Mouse (Mus musculus): Measurements from ENCODE around the gene Gp5.
"Not testable (repeated sequence)": the region's sequence is repeated elsewhere in the genome, so short reads cannot be mapped to it uniquely, and the experiment has no call there.

The Gp5 gene

DNA sequence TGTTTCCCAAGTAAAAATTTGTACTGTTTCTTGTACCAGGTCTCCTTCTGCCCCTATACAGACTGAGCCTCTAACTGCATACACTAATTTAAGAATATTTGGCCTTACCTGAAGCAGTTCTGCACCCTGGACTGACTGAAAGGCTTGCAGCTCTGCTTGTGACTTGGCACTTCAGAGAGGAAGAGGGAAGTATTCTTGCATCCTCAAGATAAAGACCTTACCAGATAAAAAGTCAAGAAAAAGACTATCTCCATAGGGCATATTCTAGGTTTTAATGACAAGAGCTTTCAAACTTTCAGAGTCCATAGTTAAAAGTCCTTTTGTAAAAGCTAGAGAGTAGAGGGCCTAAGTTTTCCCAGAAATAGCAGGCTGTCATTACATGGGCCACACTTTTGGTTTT, at the start of gene Gp5:
Gene Gp5, minus strand, starts transcription at position 133 of the 400 bp plus-strand sequence.
- DNase-seq (ENCODE audit: low read depth, low spot score): no peak

DNA sequence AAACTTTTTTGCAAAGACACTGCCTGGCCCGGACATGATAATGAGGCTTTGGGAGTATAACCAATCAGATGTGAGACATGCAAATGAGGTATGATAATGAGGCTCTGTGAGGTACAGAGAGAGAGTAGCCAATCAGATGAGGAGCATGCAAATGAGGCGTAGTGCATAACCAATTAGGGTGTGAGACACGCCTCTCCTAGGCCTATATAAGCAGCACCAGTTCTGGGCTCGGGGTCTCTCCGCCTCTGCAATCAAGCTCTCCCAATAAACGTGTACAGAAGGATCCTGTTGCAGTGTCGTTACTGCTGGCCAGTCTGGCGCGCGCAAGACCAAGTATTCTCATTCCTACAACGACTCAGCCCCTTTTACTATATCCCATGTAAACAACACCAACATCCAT, 42.9 kb upstream of the Gp5 start:
- DNase-seq (ENCODE audit: low read depth, low spot score): not testable (repeated sequence)

DNA sequence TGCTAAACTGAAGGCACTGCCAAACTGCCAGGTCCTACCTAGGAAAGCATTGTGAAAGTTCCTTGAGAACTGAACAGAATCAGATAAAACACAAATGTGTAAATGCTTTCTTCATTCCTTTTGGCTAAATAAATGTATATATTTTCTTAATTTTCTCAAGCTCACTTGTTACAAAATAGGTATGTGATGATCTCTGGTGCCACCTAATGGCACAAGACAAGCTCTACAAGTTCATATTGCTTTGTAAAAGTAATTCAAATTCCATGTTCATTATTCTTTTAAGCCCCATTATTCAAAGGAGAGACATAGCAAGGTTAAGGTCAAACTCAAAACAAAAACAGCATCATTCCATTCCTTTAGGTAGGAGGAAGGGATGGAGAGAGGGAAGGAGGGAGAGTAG, 3.7 kb upstream of the Gp5 start:
- DNase-seq (ENCODE audit: low read depth, low spot score): peak; percentile 16

DNA sequence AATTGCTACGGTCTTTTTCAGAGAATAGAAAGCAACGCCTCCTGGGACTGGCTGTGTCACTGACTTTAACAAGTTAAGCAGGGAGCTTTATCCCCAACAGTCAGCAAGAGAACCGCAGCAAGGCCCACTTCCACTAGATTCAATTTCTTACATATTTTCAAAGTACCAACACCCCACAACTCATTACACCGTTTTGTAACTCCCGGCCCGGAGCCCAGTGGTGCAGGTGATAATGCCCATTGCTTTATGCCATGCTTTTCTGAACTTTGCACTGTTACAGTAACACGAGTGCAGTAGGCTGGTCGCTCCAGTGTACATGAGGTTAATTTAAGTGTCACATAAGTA, 436 bp downstream of the Gp5 start:
- no peak for DNase-seq (ENCODE audit: low read depth, low spot score)

DNA sequence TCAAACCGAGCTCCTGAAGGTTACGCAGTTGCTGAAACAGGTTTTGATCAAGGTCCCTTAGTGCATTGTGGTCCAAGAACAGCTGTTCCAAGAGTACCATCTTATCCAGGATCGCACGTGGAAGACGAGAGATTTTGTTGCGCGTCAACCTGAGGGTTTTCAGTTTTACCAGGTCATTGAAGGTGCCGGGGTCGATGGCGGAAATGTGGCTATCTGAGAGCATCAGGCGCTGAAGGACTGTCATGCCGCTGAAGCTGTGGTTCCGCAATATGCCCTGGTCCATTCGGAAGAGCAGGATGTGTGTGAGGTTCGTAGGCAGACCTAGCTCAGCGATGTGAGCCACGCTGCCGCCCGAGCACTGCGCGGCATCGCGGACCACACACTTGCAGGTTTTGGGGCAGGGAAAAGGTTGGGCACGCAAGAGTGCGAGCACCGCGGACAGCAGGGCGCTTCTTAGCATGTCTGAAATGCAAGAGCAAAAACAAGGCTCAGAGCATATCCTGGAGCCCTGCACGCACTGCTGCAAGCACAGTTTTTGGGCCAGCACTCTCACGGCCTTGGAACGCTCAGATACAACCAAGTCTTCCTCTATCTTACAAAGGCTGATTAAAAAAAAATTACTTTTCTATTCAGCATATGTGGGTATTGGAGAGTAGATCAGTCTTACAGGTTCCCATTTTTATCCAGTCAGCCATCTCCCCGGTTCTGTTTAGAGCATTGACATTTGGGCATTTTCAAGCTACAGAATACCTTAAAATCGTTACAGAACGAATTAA, 996 bp downstream of the Gp5 start:
- DNase-seq (ENCODE audit: low read depth, low spot score): no peak

DNA sequence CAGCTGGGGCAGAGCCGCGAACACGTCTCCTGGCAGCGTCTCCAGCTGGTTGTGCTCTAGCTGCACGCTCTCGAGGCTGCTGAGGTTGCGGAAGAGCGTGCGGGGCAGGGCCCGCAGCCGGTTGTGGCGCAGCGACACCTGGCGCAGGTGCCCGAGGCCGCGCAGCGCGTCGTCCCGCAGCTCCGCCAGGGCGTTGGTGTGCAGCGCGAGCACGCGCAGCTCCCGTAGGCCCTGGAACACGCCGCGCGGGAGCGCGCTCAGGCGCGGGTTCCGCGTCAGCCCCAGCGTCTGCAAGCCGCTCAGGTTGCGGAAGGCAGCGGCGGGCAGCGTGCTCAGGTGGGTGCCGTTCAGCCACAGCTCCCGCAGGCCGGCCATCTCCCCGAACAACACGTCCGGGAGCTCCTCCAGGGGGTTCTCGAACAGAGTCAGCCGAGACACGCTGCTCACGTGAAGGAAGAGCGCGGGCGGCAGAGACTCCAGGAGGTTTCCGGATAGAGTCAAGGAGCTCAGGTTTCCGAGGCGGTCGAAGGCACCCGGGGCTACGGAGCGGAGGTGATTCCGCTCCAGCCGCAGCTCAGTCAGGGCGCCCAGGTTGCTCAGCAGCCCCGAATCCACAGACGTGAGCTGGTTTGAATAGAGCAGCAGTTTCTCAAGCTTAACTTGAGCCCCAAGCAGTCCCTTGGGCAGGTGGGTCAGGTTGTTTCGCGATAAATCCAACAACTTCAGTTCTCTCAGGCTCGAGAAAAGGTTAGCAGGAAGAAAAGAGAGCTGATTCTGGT, 1.8 kb downstream of the Gp5 start:
- peak; percentile 38 for DNase-seq (ENCODE audit: low read depth, low spot score)

DNA sequence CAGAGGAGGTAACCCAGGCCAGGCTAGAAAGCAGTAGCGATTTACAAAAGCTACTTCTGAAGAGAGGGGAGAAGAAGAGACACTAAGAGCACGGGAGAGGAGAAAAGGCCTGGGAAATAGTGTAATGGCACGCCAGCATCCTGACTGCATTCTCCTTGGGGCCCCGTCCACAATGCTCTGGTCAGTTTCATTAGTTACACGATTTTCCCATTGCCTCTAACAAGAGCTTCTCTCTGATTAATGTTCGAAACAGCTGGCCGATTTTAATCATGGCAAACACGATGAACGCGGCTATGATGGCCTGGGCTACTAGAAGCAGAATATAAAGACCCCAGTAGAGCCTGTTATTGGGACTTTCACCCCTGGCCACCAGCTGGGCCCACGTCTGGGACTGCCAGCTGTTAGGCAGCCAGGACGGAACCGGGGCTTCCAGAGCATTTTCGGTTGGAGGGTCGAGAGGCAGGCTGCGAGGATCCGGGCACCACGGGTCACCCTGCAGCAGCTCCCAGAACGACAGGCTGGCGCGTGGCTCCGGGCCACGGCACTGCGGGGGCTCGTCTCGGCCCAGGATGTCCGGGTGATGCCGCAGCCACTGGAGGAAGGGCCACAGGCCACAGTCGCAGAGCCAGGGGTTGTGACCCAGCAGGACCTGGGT, 2.5 kb downstream of the Gp5 start:
- no peak for DNase-seq (ENCODE audit: low read depth, low spot score)

DNA sequence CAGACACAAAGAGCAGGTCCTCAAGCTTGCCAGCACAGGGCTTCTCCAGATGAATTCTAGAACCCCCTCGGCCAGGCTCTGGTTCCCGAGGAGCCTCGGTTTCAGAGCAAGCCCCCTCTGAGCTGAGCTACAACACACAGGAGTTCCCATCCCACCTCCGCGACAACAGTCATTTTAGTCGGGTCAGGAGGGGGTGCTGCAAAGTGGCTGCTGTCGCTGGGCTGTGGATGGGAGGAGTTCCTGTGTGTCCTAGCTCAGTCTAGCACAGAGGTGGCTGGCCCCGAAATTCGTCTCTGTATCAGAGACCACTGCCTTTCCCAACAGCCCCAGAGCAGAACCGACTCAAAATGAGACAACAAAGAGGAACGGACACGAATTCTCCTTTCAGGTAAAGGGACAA, 3.3 kb downstream of the Gp5 start:
- no peak for DNase-seq (ENCODE audit: low read depth, low spot score)

DNA sequence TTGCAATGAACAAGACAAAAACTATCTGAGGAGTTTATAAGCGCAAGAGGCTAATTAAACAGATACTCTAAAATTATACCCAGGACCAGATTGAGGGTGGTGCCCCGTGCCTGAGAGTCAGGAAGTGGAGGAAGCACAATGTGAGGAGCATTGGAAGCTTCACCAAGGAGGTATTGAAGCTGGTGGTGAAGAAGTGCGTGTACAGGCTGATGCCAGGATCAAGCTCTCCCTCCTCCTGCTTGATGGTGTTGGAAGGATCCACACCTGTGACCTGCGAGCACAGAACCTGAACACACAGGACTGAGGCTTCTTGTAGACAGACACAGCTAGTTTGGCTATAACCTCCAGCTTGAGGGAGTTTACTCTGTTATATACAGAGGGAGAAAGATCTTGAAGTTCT, 4.5 kb downstream of the Gp5 start:
- DNase-seq (ENCODE audit: low read depth, low spot score): no peak

DNA sequence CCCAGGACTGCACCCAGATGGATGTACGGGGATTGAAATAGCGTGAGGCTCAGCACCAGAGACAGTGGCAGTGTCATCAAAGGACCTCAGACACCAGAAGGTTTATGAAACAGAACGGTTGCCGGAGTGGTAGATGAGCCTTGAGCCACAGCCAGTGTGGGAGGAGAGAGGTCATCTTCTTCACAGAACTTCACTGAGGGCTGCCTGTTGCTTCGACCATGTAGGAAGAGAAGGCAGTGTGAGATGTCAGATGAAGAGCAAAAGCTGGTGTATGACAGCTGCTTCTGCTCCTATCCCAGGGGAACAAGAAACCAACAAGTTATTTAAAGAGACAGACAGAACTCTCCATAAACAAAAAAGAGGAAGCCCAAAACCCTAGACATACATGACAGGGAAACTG, 6.3 kb downstream of the Gp5 start:
- DNase-seq (ENCODE audit: low read depth, low spot score): no peak

DNA sequence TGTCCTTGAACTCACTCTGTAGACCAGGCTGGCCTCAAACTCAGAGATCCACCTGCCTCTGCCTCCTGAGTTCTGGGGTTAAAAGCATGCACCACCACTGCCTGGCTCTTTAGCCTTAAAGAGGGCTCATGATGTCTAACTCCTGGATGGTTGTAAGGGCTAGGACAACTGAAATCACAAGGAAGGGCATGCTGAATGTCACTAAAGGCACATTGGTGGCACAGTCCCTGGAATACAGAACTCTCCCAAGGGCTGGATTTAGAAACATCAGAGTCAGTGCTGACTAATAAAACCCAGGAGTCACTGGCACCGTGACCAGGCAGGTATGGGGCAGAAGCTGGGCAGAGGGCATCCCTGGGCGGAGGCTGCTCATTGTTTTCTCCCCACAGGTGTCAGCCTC, 7.2 kb downstream of the Gp5 start:
- no peak for DNase-seq (ENCODE audit: low read depth, low spot score)

DNA sequence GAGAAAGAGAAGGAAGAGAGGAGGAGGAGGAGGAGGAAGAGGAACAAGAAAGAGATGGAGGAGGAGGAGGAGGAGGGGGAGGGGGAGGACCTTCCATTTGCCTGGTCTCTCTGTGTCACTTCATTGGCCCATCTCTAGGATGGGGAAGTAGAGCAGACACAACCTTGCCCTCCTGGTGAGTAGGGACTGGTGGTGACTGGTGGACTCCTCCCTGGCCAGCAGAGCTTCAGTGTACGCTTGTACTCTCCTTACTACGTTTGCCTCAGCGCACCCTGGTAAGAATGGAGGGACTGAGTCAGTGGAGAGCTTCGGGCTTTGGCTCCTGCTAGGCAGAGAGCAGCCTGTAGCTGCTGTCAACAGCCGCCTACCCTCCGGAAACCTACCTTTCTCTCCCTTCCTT, 7.9 kb downstream of the Gp5 start:
- no peak for DNase-seq (ENCODE audit: low read depth, low spot score)

DNA sequence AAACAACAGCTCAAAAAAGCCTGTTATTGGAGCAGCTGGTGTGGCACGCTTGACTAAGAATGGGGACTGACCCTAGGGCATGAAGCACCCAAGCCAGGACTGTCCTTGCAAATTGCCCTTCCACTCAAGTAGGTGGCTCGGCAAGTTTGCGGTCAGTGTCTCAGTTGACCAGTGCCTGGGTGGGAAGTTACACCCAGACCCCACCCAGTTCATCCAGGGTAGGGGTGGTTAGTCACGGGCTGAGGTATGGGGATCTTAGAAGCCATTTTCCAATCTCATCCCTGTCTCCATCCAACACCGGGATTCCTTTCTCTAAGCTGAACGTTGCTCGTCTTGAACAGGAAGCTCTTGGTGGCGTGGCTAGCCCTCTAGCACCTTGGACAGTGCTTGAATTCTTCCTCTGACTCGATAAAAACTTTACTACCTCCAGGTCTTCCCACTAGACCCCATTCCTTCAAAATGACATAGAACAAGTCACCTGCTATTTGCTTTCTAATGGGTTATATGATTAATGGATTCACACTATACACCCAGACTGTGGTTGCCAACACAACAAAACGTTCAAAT, 10.8 kb downstream of the Gp5 start:
- no peak for DNase-seq (ENCODE audit: low read depth, low spot score)

DNA sequence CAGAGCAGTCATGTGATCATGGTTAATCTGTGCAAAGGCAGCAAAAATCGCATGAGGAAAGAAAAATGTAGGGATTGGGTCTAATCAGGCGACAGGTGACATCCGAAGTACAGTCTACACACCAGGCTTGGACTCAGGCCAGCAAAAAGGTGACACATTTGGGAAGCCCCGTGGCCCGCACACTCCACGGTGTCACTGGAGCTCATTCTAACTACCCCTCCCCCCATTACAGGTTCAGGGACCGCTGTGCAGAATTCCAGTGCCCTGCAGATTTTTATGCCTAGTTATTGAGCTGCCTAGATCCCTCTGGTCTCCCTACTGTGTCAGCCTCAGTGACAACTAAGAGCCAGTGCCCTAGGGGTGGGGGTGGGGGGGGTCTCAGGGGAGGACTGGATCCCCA, 13.1 kb downstream of the Gp5 start:
- DNase-seq (ENCODE audit: low read depth, low spot score): no peak

DNA sequence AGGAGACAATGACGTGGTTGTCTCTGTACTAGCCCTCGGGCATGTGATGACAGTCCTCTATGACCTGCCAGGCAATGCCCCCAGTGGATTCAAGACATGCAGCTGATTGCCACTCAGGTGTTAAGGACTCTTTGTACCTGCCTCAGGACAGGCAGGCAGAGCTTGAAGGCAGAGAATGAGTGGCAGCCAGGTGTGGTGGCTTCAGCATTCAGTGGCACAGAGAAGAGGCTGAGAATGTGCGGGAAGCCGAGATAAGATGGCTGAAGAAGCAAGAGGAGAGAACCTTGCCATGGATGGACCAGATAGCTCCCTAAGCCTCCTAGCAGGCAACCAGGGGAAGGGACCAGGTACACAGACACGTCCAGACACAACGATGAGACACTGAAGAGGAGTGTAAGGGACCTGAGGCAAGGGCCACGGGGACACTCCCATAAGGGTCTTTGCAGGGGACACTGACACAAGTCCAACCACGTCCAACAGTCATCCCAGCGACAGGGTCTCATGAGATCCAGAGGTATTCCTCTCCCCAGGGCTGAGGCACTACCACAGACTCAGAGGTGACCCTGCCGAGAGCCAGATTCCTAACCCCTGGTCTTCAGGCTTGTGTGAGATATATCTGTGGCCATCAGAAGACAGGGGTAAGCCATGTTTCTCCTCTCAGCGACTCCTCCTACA, 13.8 kb downstream of the Gp5 start:
- no peak for DNase-seq (ENCODE audit: low read depth, low spot score)

DNA sequence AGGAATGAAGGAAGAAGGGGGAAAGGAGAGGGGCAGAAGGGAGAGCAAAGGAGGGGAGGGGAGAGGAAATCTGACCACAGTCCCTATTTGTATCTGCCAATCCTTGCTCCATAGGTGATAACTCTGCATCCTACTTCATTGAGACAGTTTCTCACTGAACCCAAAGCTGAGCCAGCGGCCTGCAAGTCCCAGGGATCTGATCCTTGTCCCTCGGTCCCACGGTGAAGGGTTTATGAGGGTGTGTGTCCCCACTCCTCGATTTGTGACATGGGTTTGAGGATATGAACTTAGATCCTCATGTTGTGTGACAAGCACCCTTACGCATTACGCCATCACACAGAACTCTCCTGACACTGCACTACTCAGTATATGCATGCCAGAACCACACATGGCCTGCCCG, 15.5 kb downstream of the Gp5 start:
- no peak for DNase-seq (ENCODE audit: low read depth, low spot score)

DNA sequence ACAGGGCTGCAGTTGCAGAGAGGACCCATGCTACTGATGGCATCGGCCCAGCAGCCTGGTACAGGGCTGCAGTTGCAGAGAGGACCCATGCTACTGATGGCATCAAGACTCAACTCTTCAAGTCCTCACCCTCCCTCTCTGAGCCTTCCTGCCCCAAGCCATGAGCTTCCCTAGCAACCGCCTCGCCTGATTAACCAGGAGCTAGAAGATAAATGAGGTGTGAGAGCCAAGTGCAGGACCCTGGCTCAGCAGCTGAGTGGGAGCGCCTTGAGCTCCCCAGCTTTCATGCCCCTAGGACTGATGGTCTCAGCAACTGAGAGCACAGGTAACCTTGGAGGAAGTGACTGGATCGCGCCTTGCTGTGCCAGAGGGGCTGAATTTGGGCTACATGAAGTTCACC, 20.1 kb downstream of the Gp5 start:
- no peak for DNase-seq (ENCODE audit: low read depth, low spot score)

DNA sequence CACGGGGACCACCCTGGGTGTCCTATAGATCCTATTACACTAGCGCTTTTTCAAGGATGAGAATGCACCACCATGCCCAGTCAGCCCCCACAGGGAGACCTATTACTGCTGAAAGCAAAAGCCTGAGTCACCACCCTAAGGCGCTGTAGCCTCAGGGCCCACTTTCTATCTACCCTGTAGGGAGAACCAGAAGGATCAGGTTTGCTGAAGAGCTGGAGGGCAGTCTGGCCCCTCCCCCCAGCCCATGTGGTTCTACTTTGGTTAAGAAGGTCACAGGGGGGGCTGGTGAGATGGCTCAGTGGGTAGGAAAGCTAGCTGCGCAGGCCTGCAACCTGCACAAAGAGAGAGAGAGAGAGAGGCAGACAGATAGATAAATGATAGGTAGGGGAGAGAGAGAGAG, 24.9 kb downstream of the Gp5 start:
- no peak for DNase-seq (ENCODE audit: low read depth, low spot score)

DNA sequence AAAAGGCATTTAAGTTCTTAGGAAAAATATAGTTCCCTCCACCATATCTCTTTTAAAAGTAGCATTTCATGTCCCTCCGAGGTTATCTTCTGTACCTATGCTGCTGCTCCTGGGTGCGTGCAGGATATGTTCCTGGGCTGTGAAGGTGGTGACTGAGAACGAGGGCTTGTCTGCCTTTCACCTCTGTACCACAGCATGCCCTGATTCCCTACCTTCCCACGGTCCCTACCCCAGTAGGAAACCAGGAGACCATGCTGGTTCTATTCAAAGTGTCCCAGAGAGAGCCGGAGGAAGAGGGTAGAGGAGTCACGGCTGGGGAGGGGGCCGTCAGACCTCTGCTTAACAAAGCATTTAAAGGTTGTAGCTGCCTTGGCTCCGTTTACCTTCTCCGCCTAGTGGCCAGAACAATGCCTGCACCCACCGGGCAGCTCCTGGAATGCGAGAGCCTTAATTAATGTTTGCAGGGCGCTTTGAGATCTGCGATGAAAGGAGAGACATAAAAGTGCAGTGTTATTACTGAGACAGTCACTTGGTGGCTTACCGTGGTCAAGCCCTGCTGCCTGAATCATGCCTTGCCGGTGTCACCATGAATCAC, 26.7 kb downstream of the Gp5 start:
- no peak for DNase-seq (ENCODE audit: low read depth, low spot score)

DNA sequence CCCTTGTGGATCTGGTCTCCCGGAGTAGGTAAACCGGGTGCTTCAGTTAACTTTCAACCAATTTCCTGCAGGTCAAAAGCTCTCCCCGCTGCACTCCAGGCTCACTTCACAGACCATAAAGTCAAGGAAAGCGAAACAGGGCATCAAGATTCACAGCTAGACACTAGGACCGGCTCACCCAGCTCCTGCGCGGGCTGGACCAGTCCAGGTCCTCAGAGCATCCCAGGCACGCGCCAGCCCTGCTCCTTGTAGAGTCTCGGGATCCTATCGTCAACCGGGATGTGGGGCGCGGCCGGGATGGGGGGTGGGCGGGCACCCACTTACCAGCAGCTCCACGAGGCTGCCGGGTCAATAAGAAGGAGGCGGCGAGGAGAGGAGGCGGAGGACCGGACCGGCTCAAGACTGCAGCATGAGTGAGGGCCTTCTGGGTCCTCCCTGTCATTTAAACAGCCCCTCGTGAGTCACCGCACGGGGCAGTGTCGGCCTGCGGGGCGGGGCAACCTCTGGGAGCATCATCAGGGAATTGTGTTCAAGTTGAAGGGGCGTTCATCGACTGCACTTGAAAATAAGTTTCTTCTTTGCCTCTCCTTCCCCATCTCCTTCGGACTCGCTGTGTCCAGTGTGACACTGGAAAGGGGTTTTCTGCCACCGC, 27.6 kb downstream of the Gp5 start, which contains the start of gene Lrrc15:
Gene Lrrc15, minus strand, starts transcription at position 413 of the 652 bp plus-strand sequence.
- no peak for DNase-seq (ENCODE audit: low read depth, low spot score)

All from retina, adult 2 months (tissue).